In the genomic region with DNA sequence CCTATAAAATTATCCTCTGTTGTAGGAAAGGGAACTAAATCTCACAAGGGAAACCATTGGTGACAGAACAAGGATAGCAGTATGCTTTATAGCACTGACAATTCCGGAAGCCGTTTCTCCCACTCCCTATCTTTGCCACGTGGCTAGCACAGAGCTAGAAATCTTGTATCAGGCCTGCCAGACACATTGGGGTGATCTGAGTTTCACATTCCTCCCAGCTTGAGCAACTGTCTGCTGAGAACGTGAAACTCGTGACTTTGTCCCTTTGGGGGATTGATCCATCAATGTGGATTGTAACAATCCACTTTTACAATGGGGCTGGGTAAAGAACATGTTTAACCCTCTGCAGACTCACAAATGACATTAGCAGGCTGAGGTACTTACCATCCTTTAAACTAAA, we compare ENCODE assay signal across 12 mouse cellular contexts. TPM values are rescaled to one million over a fixed set of nuclear protein-coding genes. Genes with fewer than 3 reads are reported as not detected.
A peak's percentile ranks its signal among the peaks of the same experiment; 100 is the strongest.
DNase-seq lines count a peak whose midpoint lies in the region; ATAC-seq and TF ChIP-seq lines count a peak whose summit lies in the region.
"Had no signal": no experiment of that assay in that cellular context is flagged by ENCODE, and none has a peak within 500 bp of the region (broad histone marks: within the 10 kb centered on the region; RNA-seq: fewer than 3 reads in every experiment).

No protein-coding gene starts in this region.

- no peaks in the 10 kb centered on the region for H3K27me3 ChIP-seq in lung, embryonic 15.5 days
- no peaks in the 10 kb centered on the region for H3K27me3 ChIP-seq in liver, embryonic 14.5 days (ENCODE audit: control insufficient read depth, insufficient read depth, low read length)
- H3K27me3 ChIP-seq: hindbrain, embryonic 15.5 days; limb, embryonic 12.5 days had no signal

- no peak overlapping the region for H3K9ac ChIP-seq in lung, embryonic 15.5 days
- H3K9ac ChIP-seq in liver, embryonic 14.5 days (replicated peaks), result 0 out of 2 replicates have a peak overlapping the region, but pooled peaks have one; percentile 13
- H3K9ac ChIP-seq: hindbrain, embryonic 15.5 days; limb, embryonic 12.5 days had no signal

- peak; percentile 49 for DNase-seq in gastrocnemius, adult 18-20 months (ENCODE audit: low spot score)
- no peak for DNase-seq in gastrocnemius, adult 8-10 months (ENCODE audit: low spot score in 2 of 2)
- no peak for DNase-seq in lung, postnatal 14 days
- peak in 2 of 3 experiments; percentile 46 to 62 for DNase-seq in liver, embryonic 14.5 days (ENCODE audit: low read depth in 3 of 3, low spot score in 3 of 3)
- DNase-seq in ovary, postnatal 14 days (ENCODE audit: low spot score), result no peak
- no peak for DNase-seq in layer of hippocampus, adult 9-11 months
- no peak for DNase-seq in cerebellum, adult 9-11 months
- DNase-seq: B cell, adult 2 months had no signal

- no peak overlapping the region for H3K4me2 ChIP-seq in lung, embryonic 15.5 days
- H3K4me2 ChIP-seq in liver, embryonic 14.5 days (ENCODE audit: low read depth), result peak overlapping the region; percentile 31
- H3K4me2 ChIP-seq: hindbrain, embryonic 15.5 days; limb, embryonic 12.5 days had no signal

- no peak; the same call in 1 of the 2 replicates for ATAC-seq in lung, embryonic 15.5 days (ENCODE audit: borderline replicate concordance, extremely low read depth, low FRiP score, low TSS enrichment)
- peak; percentile 89 for ATAC-seq in liver, embryonic 14.5 days (ENCODE audit: insufficient read depth)

- 44% methylated on average over 5 of the region's 5 CpGs for WGBS in lung, embryonic 15.5 days
- 13% methylated on average over 5 of the region's 5 CpGs for WGBS in liver, embryonic 14.5 days (ENCODE audit: insufficient replicate concordance)

- H3K4me3 ChIP-seq in lung, embryonic 15.5 days, result no peak overlapping the region
- no peak overlapping the region for H3K4me3 ChIP-seq in liver, embryonic 14.5 days (ENCODE audit: insufficient read depth in 1 of 2, low read depth in 2 of 2, low read length in 2 of 2)
- H3K4me3 ChIP-seq: embryonic facial prominence, embryonic 10.5 days; hindbrain, embryonic 15.5 days; limb, embryonic 12.5 days had no signal

- TF ChIP-seq EP300 in liver, embryonic 14.5 days (IDR thresholded peaks at IDR 0.05; ENCODE audit: low read depth), result peak; percentile 88

- no peaks in the 10 kb centered on the region for H3K36me3 ChIP-seq in lung, embryonic 15.5 days
- H3K36me3 ChIP-seq in liver, embryonic 14.5 days (replicated peaks; ENCODE audit: control insufficient read depth, insufficient read depth, low read depth), result no peaks in the 10 kb centered on the region
- H3K36me3 ChIP-seq: embryonic facial prominence, embryonic 10.5 days; hindbrain, embryonic 15.5 days; limb, embryonic 12.5 days had no signal

- H3K27ac ChIP-seq in lung, embryonic 15.5 days, result peak overlapping the region; percentile 52
- H3K27ac ChIP-seq in liver, embryonic 14.5 days, result peak overlapping the region; percentile 63
- H3K27ac ChIP-seq: embryonic facial prominence, embryonic 10.5 days; hindbrain, embryonic 15.5 days; limb, embryonic 12.5 days had no signal

- no peaks in the 10 kb centered on the region for H3K9me3 ChIP-seq in lung, embryonic 15.5 days
- no peaks in the 10 kb centered on the region for H3K9me3 ChIP-seq in liver, embryonic 14.5 days (ENCODE audit: control insufficient read depth, low read length)
- H3K9me3 ChIP-seq: embryonic facial prominence, embryonic 10.5 days; hindbrain, embryonic 15.5 days; limb, embryonic 12.5 days had no signal

- peaks cover 6% of the 10 kb centered on the region; the same call in 1 of the 2 replicates for H3K4me1 ChIP-seq in lung, embryonic 15.5 days
- peaks cover 15 to 27% of the 10 kb centered on the region in 2 experiments for H3K4me1 ChIP-seq in liver, embryonic 14.5 days (replicated peaks; ENCODE audit: control insufficient read depth in 2 of 2, insufficient read depth in 2 of 2, low read length in 1 of 2)
- H3K4me1 ChIP-seq: limb, embryonic 12.5 days had no signal

- TF ChIP-seq CTCF in liver, embryonic 14.5 days (IDR thresholded peaks at IDR 0.05; ENCODE audit: low read depth), result no peak

RNA-seq across cellular contexts. Expression of a gene that starts 17.9 kb away (rescaled TPM):
- total RNA-seq in gastrocnemius, adult 18-20 months (2021), result 100 to 1,000 TPM; 128 to 131 TPM
- total RNA-seq in gastrocnemius, adult 8-10 months (2022), result 100 to 1,000 TPM; 119 to 142 (median 129) TPM
- polyA plus RNA-seq in lung, embryonic 15.5 days (2015; fragmentation: Nextera tagmentation; extraction: Ambion mirVana), result 529 TPM in 2 replicates
- polyA plus RNA-seq in liver, embryonic 14.5 days (2012; rRNA removed), result 63.6 and 106 TPM in 2 replicates
- polyA plus RNA-seq in liver, embryonic 14.5 days (2014; fragmentation: Nextera tagmentation; extraction: Ambion mirVana), result 341 and 350 TPM in 2 replicates

Comparison
In these comparisons a context has a peak if more than half of its experiments do, and no peak if none do; other contexts are left out.
1. DNase-seq: peak in gastrocnemius, adult 18-20 months (single experiment) and liver, embryonic 14.5 days (2 of 3); none in gastrocnemius, adult 8-10 months (0 of 2), lung, postnatal 14 days (single experiment), ovary, postnatal 14 days (single experiment), layer of hippocampus, adult 9-11 months (single experiment) and cerebellum, adult 9-11 months (single experiment).